Mouse (Mus musculus) stomach, postnatal 0 days (tissue): ENCODE measurements at regions not wholly inside any gene's neighbourhood (a gene's known extent, or its start where the extent isn't known, plus 50 kb on each side); places are given as distances from the start of the nearest gene placed in this dataset.

Source experiments
- ATAC-seq: fragments of 200-750 bp; cut with Nextera tagmentation; 2 replicates; pipeline ENCODE4 v1.8.0; 2017; ENCODE audit not compliant: low FRiP score, low TSS enrichment
- DNase-seq: peaks from one replicate; pipeline ENCODE4 v3.0.0-alpha.2; 2016; ENCODE audit warnings: low spot score
- H3K27ac ChIP-seq: fragments of 300-500 bp; sonication (generic); replicated peaks from 2 replicates; pipeline ENCODE4 v1.5.1; 2014; ENCODE audit warnings: mild to moderate bottlenecking, control low read depth
- H3K27me3 ChIP-seq: fragments of 300-500 bp; sonication (generic); 2 replicates; pipeline ENCODE4 v1.6.1; 2014; ENCODE audit warnings: low read length; ENCODE audit not compliant: control insufficient read depth, insufficient read depth
- H3K36me3 ChIP-seq: fragments of 300-500 bp; sonication (generic); 2 replicates; pipeline ENCODE4 v1.6.1; 2014; ENCODE audit warnings: low read length, mixed read lengths; ENCODE audit not compliant: control insufficient read depth, insufficient read depth
- H3K4me1 ChIP-seq: fragments of 300-500 bp; sonication (generic); replicated peaks from 2 replicates; pipeline ENCODE4 v1.6.1; 2014; ENCODE audit warnings: antibody characterized with exemption; ENCODE audit not compliant: control insufficient read depth, insufficient read depth
- H3K4me2 ChIP-seq: fragments of 300-500 bp; sonication (generic); replicated peaks from 2 replicates; pipeline ENCODE4 v1.6.1; 2014; ENCODE audit warnings: low read depth, mild to moderate bottlenecking, control low read depth, moderate library complexity
- H3K4me3 ChIP-seq: fragments of 300-500 bp; sonication (generic); 2 replicates; pipeline ENCODE4 v1.5.1; 2014; ENCODE audit warnings: low read depth, low read length, control low read depth
- H3K9ac ChIP-seq: fragments of 300-500 bp; sonication (generic); 2 replicates; pipeline ENCODE4 v1.6.1; 2014; ENCODE audit warnings: mild to moderate bottlenecking, low read length, control low read depth, mixed read lengths
- H3K9me3 ChIP-seq: fragments of 300-500 bp; sonication (generic); 2 replicates; pipeline ENCODE4 v1.6.1; 2016; ENCODE audit warnings: low read length; ENCODE audit not compliant: control insufficient read depth
- CTCF ChIP-seq: IDR thresholded peaks from 2 replicates; pipeline ENCODE4 v1.5.1; 2016; ENCODE audit warnings: antibody characterized with exemption, low read depth, mild to moderate bottlenecking, moderate library complexity
- EP300 ChIP-seq: optimal IDR thresholded peaks from 2 replicates; pipeline ENCODE3; 2016; ENCODE audit warnings: antibody characterized with exemption
- WGBS: fragments of 180-500 bp; shearing (Covaris S2); extraction: QIAGEN DNeasy Blood & Tissue Kit; methylation state at CpG from one replicate; pipeline ENCODE4 v1.1.7; 2014; 5-methylcytosine and 5-hydroxymethylcytosine counted together

DNA sequence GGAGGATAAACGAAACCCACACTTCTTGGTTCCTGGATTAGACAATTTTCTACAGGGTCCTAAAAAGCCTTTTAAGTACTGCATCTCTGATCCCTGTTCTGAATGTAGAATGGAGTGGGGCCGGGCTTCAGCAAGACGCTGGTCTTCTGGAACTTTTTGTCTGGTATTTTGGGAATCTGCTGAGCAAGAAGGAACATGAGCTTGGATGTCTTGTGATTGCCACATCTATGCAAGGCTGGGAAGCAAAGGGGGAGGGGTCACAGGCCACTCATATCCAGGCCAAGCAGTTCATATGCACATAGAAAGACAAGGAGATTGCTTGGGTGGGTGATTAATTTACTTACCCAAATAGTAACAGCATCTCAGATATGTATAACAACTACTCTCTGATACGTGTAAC, 121.5 kb downstream of the Evx1 start:
- no peak overlapping the region for H3K27ac ChIP-seq
- no peaks in the 10 kb centered on the region for H3K27me3 ChIP-seq
- no peaks in the 10 kb centered on the region for H3K9me3 ChIP-seq
- H3K9ac ChIP-seq: no peak overlapping the region
- TF ChIP-seq CTCF (no peak), EP300 (no peak)
- ATAC-seq (no peak), DNase-seq (no peak)
- no peak overlapping the region for H3K4me2 ChIP-seq
- no peaks in the 10 kb centered on the region for H3K4me1 ChIP-seq
- 68% methylated on average over 4 of the region's 4 CpGs for WGBS
- H3K36me3 ChIP-seq: no peaks in the 10 kb centered on the region
- no peak overlapping the region for H3K4me3 ChIP-seq

- Histone ChIP-seq H3K27me3 (no peaks in the 10 kb centered on the region), H3K9me3 (no peaks in the 10 kb centered on the region), H3K4me1 (no peaks in the 10 kb centered on the region), H3K36me3 (no peaks in the 10 kb centered on the region), H3K4me2 (no peak overlapping the region), H3K4me3 (no peak overlapping the region), H3K27ac (no peak overlapping the region), H3K9ac (no peak overlapping the region)
- TF ChIP-seq CTCF: no peak
- DNase-seq (no peak), ATAC-seq (no peak)
- WGBS: 87% methylated on average over 5 of the region's 5 CpGs
These were observed 122.1 kb downstream of the Evx1 start for GRCm38 (mm10) chr6:52435358-52435757.

- Histone ChIP-seq H3K27me3 (no peaks in the 10 kb centered on the region), H3K4me1 (no peaks in the 10 kb centered on the region), H3K27ac (no peak overlapping the region), H3K9me3 (no peaks in the 10 kb centered on the region), H3K4me3 (no peak overlapping the region), H3K4me2 (no peak overlapping the region), H3K36me3 (no peaks in the 10 kb centered on the region), H3K9ac (no peak overlapping the region)
- TF ChIP-seq CTCF (no peak), EP300 (no peak)
- 37% methylated on average over 8 of the region's 8 CpGs for WGBS
- ATAC-seq (no peak), DNase-seq (no peak)
These were observed 125.1 kb downstream of the Evx1 start for GRCm38 (mm10) chr6:52438366-52438765.

GRCm38 (mm10) chr6:52439204-52439603, 125.9 kb downstream of the Evx1 start:
- H3K4me3 ChIP-seq: no peak overlapping the region
- no peaks in the 10 kb centered on the region for H3K27me3 ChIP-seq
- no peak overlapping the region for H3K4me2 ChIP-seq
- DNase-seq: no peak
- no peaks in the 10 kb centered on the region for H3K4me1 ChIP-seq
- no peak overlapping the region for H3K9ac ChIP-seq
- no peaks in the 10 kb centered on the region for H3K9me3 ChIP-seq
- no peak overlapping the region for H3K27ac ChIP-seq
- 68% methylated on average over 7 of the region's 7 CpGs for WGBS
- no peaks in the 10 kb centered on the region for H3K36me3 ChIP-seq
- ATAC-seq: no peak
- no peak for TF ChIP-seq EP300
- TF ChIP-seq CTCF: no peak

DNA sequence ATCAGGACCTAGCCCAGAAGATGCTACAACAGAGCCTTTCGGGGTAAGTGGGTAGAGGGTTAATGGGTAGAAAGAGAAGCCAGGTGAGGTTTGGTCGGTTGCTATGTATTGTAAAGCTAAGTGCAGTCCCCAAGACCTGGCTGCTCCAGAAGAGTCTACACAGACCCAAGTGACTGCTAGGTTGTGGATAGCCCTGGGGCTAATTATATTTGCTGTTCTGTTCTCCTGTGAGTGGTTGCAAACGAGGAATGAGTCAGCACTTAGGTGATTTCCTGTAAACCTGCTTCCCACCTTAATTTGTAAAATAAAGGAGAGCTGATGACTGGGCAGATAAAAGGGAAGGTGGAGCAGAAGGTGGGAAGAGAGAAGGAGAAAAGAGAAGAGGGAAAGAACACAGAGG, 126.9 kb downstream of the Evx1 start:
- DNase-seq: no peak
- 65% methylated on average over 3 of the region's 3 CpGs for WGBS
- Histone ChIP-seq H3K4me3 (no peak overlapping the region), H3K9me3 (no peaks in the 10 kb centered on the region), H3K4me1 (no peaks in the 10 kb centered on the region), H3K27ac (no peak overlapping the region), H3K36me3 (no peaks in the 10 kb centered on the region), H3K9ac (no peak overlapping the region), H3K4me2 (no peak overlapping the region), H3K27me3 (no peaks in the 10 kb centered on the region)
- TF ChIP-seq CTCF (no peak), EP300 (no peak)
- peak; percentile 54; the same call in 1 of the 2 replicates for ATAC-seq

GRCm38 (mm10) chr6:52443112-52443984, 130.1 kb downstream of the Evx1 start:
- WGBS: 39% methylated on average over 24 of the region's 24 CpGs
- H3K4me1 ChIP-seq: no peaks in the 10 kb centered on the region
- H3K9me3 ChIP-seq: no peaks in the 10 kb centered on the region
- H3K27me3 ChIP-seq: no peaks in the 10 kb centered on the region
- no peaks in the 10 kb centered on the region for H3K36me3 ChIP-seq
- H3K4me3 ChIP-seq: no peak overlapping the region
- TF ChIP-seq EP300: no peak
- TF ChIP-seq CTCF: no peak
- H3K27ac ChIP-seq: no peak overlapping the region
- ATAC-seq (no peak), DNase-seq (peak; percentile 46)
- peak overlapping the region; percentile 8; the same call in 1 of the 2 replicates for H3K4me2 ChIP-seq
- H3K9ac ChIP-seq: no peak overlapping the region
